19 mouse cellular contexts compared by ENCODE assay signal in genomic region chr9:41238395-41239096, GRCm38 (mm10).
DNase-seq lines count a peak whose midpoint lies in the region; ATAC-seq and TF ChIP-seq lines count a peak whose summit lies in the region.
"Had no signal": no experiment of that assay in that cellular context is flagged by ENCODE, and none has a peak within 500 bp of the region (broad histone marks: within the 10 kb centered on the region; RNA-seq: fewer than 3 reads in every experiment).

No protein-coding gene starts in this region.

- H3K27ac ChIP-seq in hindbrain, embryonic 13.5 days: 0 out of 2 replicates have a peak overlapping the region, but pooled peaks have one; percentile 30
- no peak overlapping the region for H3K27ac ChIP-seq in hindbrain, embryonic 10.5 days
- peak overlapping the region; percentile 82 for H3K27ac ChIP-seq in embryonic facial prominence, embryonic 14.5 days (replicated peaks; ENCODE audit: low read depth, low read length)
- H3K27ac ChIP-seq in hindbrain, postnatal 0 days: no peak overlapping the region
- H3K27ac ChIP-seq: forebrain, embryonic 13.5 days; liver, embryonic 15.5 days; stomach, embryonic 15.5 days had no signal

- no peak overlapping the region for H3K4me3 ChIP-seq in hindbrain, embryonic 13.5 days
- no peak overlapping the region for H3K4me3 ChIP-seq in hindbrain, embryonic 10.5 days
- no peak overlapping the region for H3K4me3 ChIP-seq in embryonic facial prominence, embryonic 14.5 days (ENCODE audit: low read depth, low read length)
- H3K4me3 ChIP-seq in hindbrain, postnatal 0 days (ENCODE audit: low read length): no peak overlapping the region
- H3K4me3 ChIP-seq: forebrain, embryonic 13.5 days; liver, embryonic 15.5 days; stomach, embryonic 15.5 days had no signal

- no peak for TF ChIP-seq POLR2A in brain, embryonic 14.5 days (IDR thresholded peaks at IDR 0.05; ENCODE audit: borderline replicate concordance, extremely low read depth, insufficient read depth, insufficient read length, poor library complexity, severe bottlenecking)

- ATAC-seq in hindbrain, embryonic 13.5 days (ENCODE audit: low FRiP score): no peak
- peak; percentile 87 for ATAC-seq in embryonic facial prominence, embryonic 14.5 days (ENCODE audit: low read depth)
- ATAC-seq in hindbrain, postnatal 0 days: 0 out of 2 replicates have a peak, but pooled peaks have one; percentile 4
- ATAC-seq: activated CD4-positive, CD25-positive, alpha-beta regulatory T cell, adult 4 months; forebrain, embryonic 13.5 days; inflammation-experienced regulatory T-cells, adult 6 months; Patski had no signal

- no peaks in the 10 kb centered on the region for H3K27me3 ChIP-seq in hindbrain, embryonic 13.5 days
- no peaks in the 10 kb centered on the region for H3K27me3 ChIP-seq in hindbrain, embryonic 10.5 days (ENCODE audit: insufficient read depth, poor library complexity, severe bottlenecking)
- no peaks in the 10 kb centered on the region for H3K27me3 ChIP-seq in embryonic facial prominence, embryonic 14.5 days (replicated peaks; ENCODE audit: control insufficient read depth, insufficient read depth, low read length)
- H3K27me3 ChIP-seq in hindbrain, postnatal 0 days (ENCODE audit: insufficient read depth, low read length): no peaks in the 10 kb centered on the region
- H3K27me3 ChIP-seq: forebrain, embryonic 13.5 days; Patski; stomach, embryonic 15.5 days had no signal

- WGBS in hindbrain, embryonic 13.5 days: 72% methylated on average over 5 of the region's 5 CpGs
- WGBS in hindbrain, embryonic 10.5 days: 72% methylated on average over 5 of the region's 5 CpGs
- WGBS in embryonic facial prominence, embryonic 14.5 days: 19% methylated on average over 5 of the region's 5 CpGs
- WGBS in hindbrain, postnatal 0 days: 47% methylated on average over 5 of the region's 5 CpGs

- TF ChIP-seq CTCF in brain, embryonic 14.5 days (IDR thresholded peaks at IDR 0.05; ENCODE audit: borderline replicate concordance, extremely low read depth, insufficient read depth, insufficient read length): no peak
- TF ChIP-seq CTCF in hindbrain, postnatal 0 days (IDR thresholded peaks at IDR 0.05; ENCODE audit: low read depth): no peak

- no peak for DNase-seq in hindbrain, embryonic 10.5 days (ENCODE audit: low spot score)
- peak; percentile 37 for DNase-seq in brain, embryonic 14.5 days (ENCODE audit: low read depth)
- DNase-seq in embryonic facial prominence, embryonic 14.5 days (ENCODE audit: low spot score): peak; percentile 90
- peak; percentile 30 for DNase-seq in hindbrain, postnatal 0 days (ENCODE audit: low spot score)
- DNase-seq in right cerebral cortex, adult 2 months (ENCODE audit: low spot score in 2 of 2): no peak
- DNase-seq in urinary bladder, adult 2 months (ENCODE audit: low spot score): no peak
- DNase-seq: adrenal gland, postnatal 36 days; cerebellum, postnatal 25 days; kidney, adult 9 months; layer of hippocampus, postnatal 36 days; lung, postnatal 10 days; thymus, adult 2 months had no signal

- H3K4me1 ChIP-seq in hindbrain, embryonic 13.5 days (replicated peaks): no peaks in the 10 kb centered on the region
- 0 out of 2 replicates have a peak, but pooled peaks cover 5% of the 10 kb centered on the region for H3K4me1 ChIP-seq in hindbrain, embryonic 10.5 days (replicated peaks)
- H3K4me1 ChIP-seq in embryonic facial prominence, embryonic 14.5 days (ENCODE audit: control insufficient read depth, insufficient read depth, low read length): peaks cover 21% of the 10 kb centered on the region
- no peaks in the 10 kb centered on the region for H3K4me1 ChIP-seq in hindbrain, postnatal 0 days (ENCODE audit: insufficient read depth, low read length)
- H3K4me1 ChIP-seq: forebrain, embryonic 13.5 days; liver, embryonic 15.5 days; stomach, embryonic 15.5 days had no signal

- H3K9me3 ChIP-seq in hindbrain, embryonic 13.5 days: no peaks in the 10 kb centered on the region
- H3K9me3 ChIP-seq in hindbrain, embryonic 10.5 days: no peaks in the 10 kb centered on the region
- H3K9me3 ChIP-seq in embryonic facial prominence, embryonic 14.5 days (ENCODE audit: control insufficient read depth, low read length): peaks cover 4% of the 10 kb centered on the region; the same call in 1 of the 2 replicates
- no peaks in the 10 kb centered on the region for H3K9me3 ChIP-seq in hindbrain, postnatal 0 days (ENCODE audit: low read length)
- H3K9me3 ChIP-seq: liver, embryonic 15.5 days; stomach, embryonic 15.5 days had no signal

- H3K9ac ChIP-seq in hindbrain, embryonic 13.5 days: no peak overlapping the region
- no peak overlapping the region for H3K9ac ChIP-seq in embryonic facial prominence, embryonic 14.5 days (ENCODE audit: low read depth, low read length)
- no peak overlapping the region for H3K9ac ChIP-seq in hindbrain, postnatal 0 days (replicated peaks; ENCODE audit: low read length)
- H3K9ac ChIP-seq: forebrain, embryonic 13.5 days; liver, embryonic 15.5 days; stomach, embryonic 15.5 days had no signal

- no peak overlapping the region for H3K4me2 ChIP-seq in hindbrain, embryonic 13.5 days
- no peak overlapping the region for H3K4me2 ChIP-seq in embryonic facial prominence, embryonic 14.5 days (ENCODE audit: low read depth, low read length)
- no peak overlapping the region for H3K4me2 ChIP-seq in hindbrain, postnatal 0 days (ENCODE audit: low read depth, low read length)
- H3K4me2 ChIP-seq: forebrain, embryonic 13.5 days; liver, embryonic 15.5 days; stomach, embryonic 15.5 days had no signal

- no peaks in the 10 kb centered on the region for H3K36me3 ChIP-seq in hindbrain, embryonic 13.5 days
- no peaks in the 10 kb centered on the region for H3K36me3 ChIP-seq in hindbrain, embryonic 10.5 days
- no peaks in the 10 kb centered on the region for H3K36me3 ChIP-seq in embryonic facial prominence, embryonic 14.5 days (ENCODE audit: control insufficient read depth, insufficient read depth, low read length)
- H3K36me3 ChIP-seq in hindbrain, postnatal 0 days (ENCODE audit: insufficient read depth, low read length): no peaks in the 10 kb centered on the region
- H3K36me3 ChIP-seq: liver, embryonic 15.5 days; stomach, embryonic 15.5 days had no signal

Comparison
In these comparisons a context has a peak if more than half of its experiments do, and no peak if none do; other contexts are left out.
1. H3K27ac ChIP-seq: peak in hindbrain, embryonic 13.5 days (single experiment) and embryonic facial prominence, embryonic 14.5 days (single experiment); none in hindbrain, embryonic 10.5 days (single experiment) and hindbrain, postnatal 0 days (single experiment).
2. DNase-seq: peak in brain, embryonic 14.5 days (single experiment), embryonic facial prominence, embryonic 14.5 days (single experiment) and hindbrain, postnatal 0 days (single experiment); none in hindbrain, embryonic 10.5 days (single experiment), right cerebral cortex, adult 2 months (0 of 2) and urinary bladder, adult 2 months (single experiment).